Mouse (Mus musculus) bone marrow macrophage, adult 2 months (primary cell): ENCODE results near the gene Foxp4. TPM values are rescaled to one million over a fixed set of nuclear protein-coding genes. Genes with fewer than 3 reads are reported as not detected.

Experiments used
- H3K27ac ChIP-seq: 2 replicates; pipeline ENCODE4 v1.5.1; 2012; ENCODE audit warnings: low read depth, low read length; ENCODE audit not compliant: insufficient read depth
- H3K4me1 ChIP-seq: 2 replicates; pipeline ENCODE4 v1.6.1; 2012; ENCODE audit warnings: low read length; ENCODE audit not compliant: control insufficient read depth, insufficient read depth
- H3K4me3 ChIP-seq: 2 replicates; pipeline ENCODE4 v1.5.1; 2012; ENCODE audit warnings: mild to moderate bottlenecking, low read length, moderate library complexity; ENCODE audit not compliant: insufficient read depth
- CTCF ChIP-seq: IDR thresholded peaks from 2 replicates; pipeline ENCODE4 v1.5.1; 2012; ENCODE audit warnings: low read depth, mild to moderate bottlenecking, low read length, moderate library complexity
- POLR2A ChIP-seq: IDR thresholded peaks from 2 replicates; pipeline ENCODE4 v1.6.1; 2012; ENCODE audit warnings: mild to moderate bottlenecking, low read depth, low read length, borderline replicate concordance
- polyA plus RNA-seq: library from polyadenylated mRNA; stranded (reverse); fragments of >200 nt; gene quantifications from 2 replicates; pipeline ENCODE4 v1.2.4, GENCODE M21; 2012; ENCODE audit not compliant: missing spikeins, insufficient read depth, insufficient read length

Gene Foxp4
- polyA plus RNA-seq, 1 experiment, result 6.0 TPM

DNA sequence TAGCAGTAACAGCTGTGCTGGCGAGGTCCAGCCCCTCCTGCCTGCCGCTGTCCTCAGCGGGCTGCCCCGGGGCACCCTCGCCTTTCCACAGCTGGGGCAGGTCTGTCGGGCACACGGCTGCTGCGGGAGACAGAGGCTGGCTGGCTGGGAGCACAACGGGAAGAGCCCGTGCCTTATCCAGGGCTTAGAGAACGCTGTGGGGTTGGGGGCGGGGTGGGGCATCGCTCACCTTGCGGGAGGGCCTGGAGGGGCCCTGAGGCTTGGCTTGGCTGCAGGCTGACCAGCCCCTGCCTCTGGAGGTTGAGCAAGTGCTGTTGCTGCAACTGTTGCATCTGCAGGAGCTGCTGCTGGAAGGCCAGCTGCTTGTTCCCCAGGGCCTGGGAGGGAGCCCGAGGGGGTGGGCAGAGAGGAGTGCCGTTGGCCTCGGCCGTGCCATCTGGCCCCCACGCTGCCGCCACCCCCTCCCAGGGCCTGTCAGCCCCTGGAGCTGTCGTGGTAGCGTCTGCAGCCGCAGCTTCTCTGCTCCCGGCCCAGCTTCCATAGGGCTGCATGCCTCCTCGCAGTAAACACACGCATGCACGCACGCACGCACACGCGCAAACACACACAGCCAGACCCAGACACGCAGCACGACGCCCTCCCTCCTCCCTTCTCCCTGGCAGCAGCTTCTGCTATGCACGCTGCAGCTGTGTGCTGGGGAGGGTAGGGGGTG is 45.9 kb downstream of the Foxp4 start:
- Histone ChIP-seq H3K27ac (no peak overlapping the region), H3K4me3 (no peak overlapping the region), H3K4me1 (peaks cover 6% of the 10 kb centered on the region)
- TF ChIP-seq POLR2A, result no peak
- no peak for TF ChIP-seq CTCF

DNA sequence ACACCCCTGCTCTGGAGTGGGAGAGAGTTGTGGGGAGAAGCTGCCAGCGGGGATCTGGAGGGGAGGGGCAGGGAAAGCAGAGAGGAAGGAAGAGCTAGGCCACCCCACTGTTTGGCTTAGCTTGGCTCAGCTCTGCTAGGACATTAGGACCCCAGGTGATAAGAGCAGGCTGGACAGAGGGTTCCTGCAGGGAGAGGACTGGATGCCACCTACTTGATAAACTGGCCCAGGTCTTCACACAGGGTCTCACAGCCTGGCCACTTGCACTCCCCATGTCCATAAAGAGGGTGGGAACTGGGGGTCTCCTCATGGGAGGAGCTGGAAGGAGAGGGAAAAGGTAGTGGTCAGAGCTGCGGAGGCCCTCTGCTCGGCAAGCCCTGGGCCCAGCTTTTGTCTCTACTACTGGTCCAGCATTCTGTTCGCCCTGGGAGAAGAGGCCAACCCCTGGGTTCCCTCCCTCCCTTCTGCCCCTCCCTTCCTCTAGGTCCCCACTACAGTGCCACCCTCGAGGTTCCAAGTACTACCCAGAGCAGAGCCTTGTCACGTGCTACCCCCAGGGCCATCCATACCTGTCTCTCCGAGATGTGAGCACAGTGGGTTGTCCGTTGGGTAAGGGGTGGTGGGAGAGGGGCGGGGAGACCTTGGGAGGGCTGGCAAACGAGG is 46.6 kb downstream of the Foxp4 start:
- H3K4me3 ChIP-seq, result no peak overlapping the region
- H3K4me1 ChIP-seq, result peaks cover 10% of the 10 kb centered on the region
- no peak overlapping the region for H3K27ac ChIP-seq
- TF ChIP-seq POLR2A (no peak), CTCF (no peak)

GRCm38 (mm10) chr17:47876776-47877714 is 47.4 kb downstream of the Foxp4 start:
- no peak overlapping the region for H3K27ac ChIP-seq
- H3K4me1 ChIP-seq, result peaks cover 10% of the 10 kb centered on the region
- TF ChIP-seq POLR2A (no peak), CTCF (no peak)

GRCm38 (mm10) chr17:47873341-47873791 is 51.1 kb downstream of the Foxp4 start:
- H3K4me1 ChIP-seq, result peaks cover 10% of the 10 kb centered on the region
- peak; percentile 56 for TF ChIP-seq CTCF
- TF ChIP-seq POLR2A, result no peak
- 0 out of 2 replicates have a peak overlapping the region, but pooled peaks have one; percentile 12 for H3K27ac ChIP-seq
- H3K4me3 ChIP-seq, result peak overlapping the region; percentile 34

More at GRCm38 (mm10) chr17:47876776-47877714, 47.4 kb downstream of the Foxp4 start:
- no peak overlapping the region for H3K4me3 ChIP-seq

DNA sequence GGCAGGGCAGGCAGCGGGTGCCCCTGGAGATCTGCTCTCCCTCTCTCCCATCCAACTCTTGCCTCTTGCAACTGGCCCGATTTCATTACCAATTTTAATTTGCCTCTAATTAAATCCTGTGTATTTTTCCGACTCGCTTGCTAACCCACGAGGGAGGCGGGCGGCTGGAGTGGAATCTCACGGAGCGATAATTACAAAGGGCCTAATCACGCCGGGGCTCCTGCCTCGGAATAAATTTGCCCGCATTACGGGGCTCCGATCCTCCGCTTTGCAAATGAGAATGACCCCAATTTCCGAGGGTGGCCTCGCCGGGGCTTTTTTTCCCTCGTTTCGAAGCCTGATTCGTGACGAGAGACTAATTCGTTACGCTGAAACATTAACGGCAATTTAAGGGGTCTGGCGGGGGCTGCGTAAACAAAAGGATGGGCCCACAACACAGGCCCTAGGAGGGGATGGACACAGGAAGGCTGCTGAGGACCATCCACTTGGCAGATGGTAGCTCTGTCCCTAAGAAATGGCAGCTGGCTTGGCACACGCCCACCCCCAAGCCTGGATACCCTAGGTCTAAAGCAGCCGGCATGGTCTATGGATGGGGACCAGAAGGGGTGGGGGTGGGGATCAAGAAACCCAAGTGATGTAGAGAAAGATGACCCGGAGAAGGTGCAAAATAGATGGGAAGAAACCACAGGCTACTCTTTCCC is 52.0 kb downstream of the Foxp4 start:
- Histone ChIP-seq H3K4me3 (no peak overlapping the region), H3K4me1 (peaks cover 10% of the 10 kb centered on the region), H3K27ac (no peak overlapping the region)
- TF ChIP-seq POLR2A, result no peak

DNA sequence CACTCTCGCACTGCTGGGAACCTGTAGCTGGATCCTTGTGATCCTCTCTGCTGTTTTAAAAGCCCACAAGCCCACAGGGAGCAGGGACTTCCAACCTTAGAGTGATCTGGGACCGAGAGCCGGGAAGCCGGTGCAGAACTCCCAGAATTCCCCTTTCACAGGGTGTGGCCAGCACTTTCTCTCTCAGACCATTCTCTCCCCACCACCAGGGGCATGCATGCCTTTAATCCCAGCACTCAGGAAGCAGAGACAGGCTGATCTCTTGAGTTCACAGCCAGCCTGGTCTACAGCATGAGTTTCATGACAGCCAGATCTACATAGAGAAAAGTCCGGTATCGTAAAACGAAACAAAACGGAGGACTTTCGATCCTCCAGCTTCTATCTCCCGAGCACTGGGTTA is 54.6 kb downstream of the Foxp4 start:
- Histone ChIP-seq H3K4me1 (peaks cover 10% of the 10 kb centered on the region), H3K4me3 (no peak overlapping the region), H3K27ac (no peak overlapping the region)
- TF ChIP-seq POLR2A (no peak), CTCF (no peak)

DNA sequence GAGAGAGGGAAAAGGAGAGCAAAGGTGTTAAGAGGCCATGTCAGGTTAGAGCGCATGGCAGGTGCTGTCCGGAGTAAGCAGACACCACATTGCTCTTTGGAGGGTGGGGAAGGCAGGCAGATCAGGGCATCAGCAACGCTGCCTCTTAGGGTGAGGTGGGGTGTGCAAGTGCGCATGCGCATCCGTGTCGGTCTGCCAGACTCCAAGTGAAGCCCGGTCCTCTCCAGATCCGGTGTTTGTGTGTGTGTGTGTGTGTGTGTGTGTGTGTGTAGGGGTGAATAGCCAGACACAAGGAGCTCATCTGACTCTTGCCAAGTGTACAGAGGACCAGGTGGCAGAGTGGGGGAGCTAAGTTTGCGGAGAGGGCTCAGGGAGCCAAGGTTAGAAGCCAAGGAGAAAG is 58.4 kb downstream of the Foxp4 start:
- Histone ChIP-seq H3K4me1 (no peaks in the 10 kb centered on the region), H3K27ac (no peak overlapping the region), H3K4me3 (no peak overlapping the region)
- no peak for TF ChIP-seq POLR2A
- TF ChIP-seq CTCF, result no peak

- no peak overlapping the region for H3K4me3 ChIP-seq
- no peak overlapping the region for H3K27ac ChIP-seq
- H3K4me1 ChIP-seq, result no peaks in the 10 kb centered on the region
- TF ChIP-seq CTCF (peak; percentile 68), POLR2A (no peak)
These were observed 59.9 kb downstream of the Foxp4 start for GRCm38 (mm10) chr17:47864496-47864895.

DNA sequence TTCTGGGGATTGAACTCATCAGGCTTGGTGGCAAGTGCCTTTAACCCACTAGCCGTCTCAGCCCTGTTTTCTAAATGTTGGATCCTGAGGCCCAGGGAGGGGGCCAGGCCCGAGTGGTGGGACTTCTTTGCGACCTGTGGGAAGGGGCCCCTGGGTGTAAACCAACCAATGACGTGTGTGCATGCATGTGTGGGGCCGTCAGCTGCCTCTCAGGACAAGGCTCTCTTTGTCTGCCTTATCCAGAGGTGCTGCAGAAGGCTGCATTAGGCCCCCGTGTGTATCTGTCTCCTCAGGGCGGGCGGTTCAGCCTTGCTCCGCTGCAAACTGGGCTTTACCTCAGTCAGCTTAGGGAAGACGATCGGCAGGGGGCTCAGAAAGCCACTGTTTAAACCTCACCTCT is 61.0 kb downstream of the Foxp4 start:
- no peaks in the 10 kb centered on the region for H3K4me1 ChIP-seq
- TF ChIP-seq POLR2A (no peak), CTCF (no peak)
- H3K4me3 ChIP-seq, result no peak overlapping the region
- H3K27ac ChIP-seq, result no peak overlapping the region

GRCm38 (mm10) chr17:47863023-47863422 is 61.4 kb downstream of the Foxp4 start:
- H3K4me3 ChIP-seq, result no peak overlapping the region
- TF ChIP-seq CTCF (no peak), POLR2A (no peak)
- no peaks in the 10 kb centered on the region for H3K4me1 ChIP-seq
- H3K27ac ChIP-seq, result no peak overlapping the region
